Comparison of ENCODE assay signal across 16 mouse cellular contexts in the genomic region with DNA sequence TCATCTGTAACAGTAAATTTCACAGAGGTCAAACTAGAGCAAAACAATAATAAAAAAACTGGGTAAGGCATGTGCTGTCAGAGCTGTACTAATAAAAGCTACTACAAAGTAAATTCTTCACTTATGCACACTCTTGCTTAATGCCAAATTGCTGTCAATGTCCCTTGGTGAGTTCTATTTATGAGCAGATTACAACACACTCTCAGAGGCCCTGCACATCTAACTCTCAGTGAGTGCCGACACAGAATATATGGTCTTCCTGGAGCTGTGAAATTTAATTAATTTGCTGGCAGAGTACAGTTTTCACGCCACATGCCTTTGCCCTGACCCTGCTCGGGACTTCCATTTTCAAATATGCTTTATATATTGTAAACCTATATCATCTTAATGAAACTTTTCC.
A peak's percentile ranks its signal among the peaks of the same experiment; 100 is the strongest.
DNase-seq lines count a peak whose midpoint lies in the region; ATAC-seq and TF ChIP-seq lines count a peak whose summit lies in the region.
"Had no signal": no experiment of that assay in that cellular context is flagged by ENCODE, and none has a peak within 500 bp of the region (broad histone marks: within the 10 kb centered on the region; RNA-seq: fewer than 3 reads in every experiment).

No protein-coding gene starts in this region.

- H3K4me3 ChIP-seq in lung, postnatal 0 days (ENCODE audit: low read depth, low read length), result no peak overlapping the region
- H3K4me3 ChIP-seq in heart, embryonic 14.5 days (ENCODE audit: control insufficient read depth in 1 of 2, insufficient read depth in 1 of 2, low read depth in 1 of 2, low read length in 2 of 2), result no peak overlapping the region
- no peak overlapping the region for H3K4me3 ChIP-seq in neural tube, embryonic 15.5 days (replicated peaks)
- no peak overlapping the region for H3K4me3 ChIP-seq in forebrain, embryonic 11.5 days (ENCODE audit: low read depth, low read length)
- H3K4me3 ChIP-seq: embryonic facial prominence, embryonic 13.5 days; forebrain, embryonic 12.5 days; gastrocnemius, adult 2 months; kidney, embryonic 15.5 days; layer of hippocampus, adult 2 months; liver, embryonic 13.5 days had no signal

- H3K9me3 ChIP-seq in lung, postnatal 0 days (ENCODE audit: low read length), result no peaks in the 10 kb centered on the region
- no peaks in the 10 kb centered on the region for H3K9me3 ChIP-seq in heart, embryonic 14.5 days (ENCODE audit: control insufficient read depth, low read length)
- no peaks in the 10 kb centered on the region for H3K9me3 ChIP-seq in neural tube, embryonic 15.5 days (replicated peaks)
- no peaks in the 10 kb centered on the region for H3K9me3 ChIP-seq in forebrain, embryonic 11.5 days (ENCODE audit: control insufficient read depth, low read length)
- H3K9me3 ChIP-seq: embryonic facial prominence, embryonic 13.5 days; forebrain, embryonic 12.5 days; kidney, embryonic 15.5 days; liver, embryonic 13.5 days had no signal

- no peak for TF ChIP-seq CTCF in lung, postnatal 0 days (IDR thresholded peaks at IDR 0.05)

- no peak overlapping the region for H3K9ac ChIP-seq in lung, postnatal 0 days (replicated peaks; ENCODE audit: low read depth)
- H3K9ac ChIP-seq in heart, embryonic 14.5 days (ENCODE audit: low read length), result peak overlapping the region; percentile 21; the same call in 1 of the 2 replicates
- H3K9ac ChIP-seq in neural tube, embryonic 15.5 days (replicated peaks), result no peak overlapping the region
- no peak overlapping the region for H3K9ac ChIP-seq in forebrain, embryonic 11.5 days (ENCODE audit: low read length)
- H3K9ac ChIP-seq: embryonic facial prominence, embryonic 13.5 days; forebrain, embryonic 12.5 days; kidney, embryonic 15.5 days; liver, embryonic 13.5 days had no signal

- no peak for TF ChIP-seq EP300 in lung, postnatal 0 days (IDR thresholded peaks at IDR 0.05)

- 54% methylated on average over 3 of the region's 3 CpGs for WGBS in lung, postnatal 0 days
- 28% methylated on average over 3 of the region's 3 CpGs for WGBS in heart, embryonic 14.5 days
- 34% methylated on average over 3 of the region's 3 CpGs for WGBS in neural tube, embryonic 15.5 days
- 79% methylated on average over 3 of the region's 3 CpGs for WGBS in forebrain, embryonic 11.5 days

- no peak overlapping the region for H3K4me2 ChIP-seq in lung, postnatal 0 days (replicated peaks; ENCODE audit: low read depth, low read length)
- H3K4me2 ChIP-seq in heart, embryonic 14.5 days (ENCODE audit: low read length), result peak overlapping the region; percentile 45; the same call in 1 of the 2 replicates
- H3K4me2 ChIP-seq in neural tube, embryonic 15.5 days, result no peak overlapping the region
- no peak overlapping the region for H3K4me2 ChIP-seq in forebrain, embryonic 11.5 days (ENCODE audit: low read depth, low read length, severe bottlenecking)
- H3K4me2 ChIP-seq: embryonic facial prominence, embryonic 13.5 days; forebrain, embryonic 12.5 days; kidney, embryonic 15.5 days; liver, embryonic 13.5 days had no signal

- intact Hi-C loops in heart, postnatal 25 days (cut with DNase I), result loop anchor here (5.0 kb wide), 1 partner anchor 223 kb away; no protein-coding TSS in a partner anchor

- ATAC-seq in lung, postnatal 0 days, result no peak
- peak; percentile 56; the same call in 1 of the 2 replicates for ATAC-seq in heart, embryonic 14.5 days (ENCODE audit: insufficient number of reproducible peaks, insufficient read depth, low FRiP score, low read depth)
- peak; percentile 74 for ATAC-seq in neural tube, embryonic 15.5 days (ENCODE audit: low FRiP score)
- no peak for ATAC-seq in forebrain, embryonic 11.5 days (replicated peaks; ENCODE audit: low FRiP score)
- ATAC-seq: CD4-positive, CD25-positive, alpha-beta regulatory T cell, adult 4 months had no signal

- DNase-seq in heart, adult 9 months (ENCODE audit: low spot score in 2 of 2), result peak; percentile 42 to 49
- no peak for DNase-seq in heart, postnatal 25 days (ENCODE audit: low spot score)
- peak; percentile 14 for DNase-seq in lung, postnatal 0 days (ENCODE audit: low spot score)
- no peak for DNase-seq in lung, postnatal 36 days
- no peak for DNase-seq in forebrain, embryonic 11.5 days (ENCODE audit: low spot score)
- DNase-seq: cerebellum, postnatal 25 days; gastrocnemius, adult 2 months; liver, embryonic 13.5 days had no signal

- no peaks in the 10 kb centered on the region for H3K36me3 ChIP-seq in lung, postnatal 0 days (ENCODE audit: insufficient read depth, low read length)
- H3K36me3 ChIP-seq in heart, embryonic 14.5 days (ENCODE audit: control insufficient read depth, insufficient read depth, low read length), result no peaks in the 10 kb centered on the region
- H3K36me3 ChIP-seq in neural tube, embryonic 15.5 days, result no peaks in the 10 kb centered on the region
- H3K36me3 ChIP-seq in forebrain, embryonic 11.5 days (ENCODE audit: control insufficient read depth, insufficient read depth, low read length), result no peaks in the 10 kb centered on the region
- H3K36me3 ChIP-seq: embryonic facial prominence, embryonic 13.5 days; forebrain, embryonic 12.5 days; kidney, embryonic 15.5 days; liver, embryonic 13.5 days had no signal

- H3K4me1 ChIP-seq in lung, postnatal 0 days (ENCODE audit: insufficient read depth, low read depth, low read length), result no peaks in the 10 kb centered on the region
- H3K4me1 ChIP-seq in heart, embryonic 14.5 days (ENCODE audit: control insufficient read depth in 2 of 2, insufficient read depth in 2 of 2, low read length in 2 of 2), result 0 out of 4 replicates have a peak, but pooled peaks cover 0 to 3% of the 10 kb centered on the region in 2 experiments
- peaks cover 3% of the 10 kb centered on the region for H3K4me1 ChIP-seq in neural tube, embryonic 15.5 days
- no peaks in the 10 kb centered on the region for H3K4me1 ChIP-seq in forebrain, embryonic 11.5 days (replicated peaks; ENCODE audit: control insufficient read depth, insufficient read depth, low read length)
- H3K4me1 ChIP-seq: embryonic facial prominence, embryonic 13.5 days; forebrain, embryonic 12.5 days; kidney, embryonic 15.5 days; liver, embryonic 13.5 days had no signal

- H3K27me3 ChIP-seq in lung, postnatal 0 days (replicated peaks; ENCODE audit: insufficient read depth, low read length), result no peaks in the 10 kb centered on the region
- H3K27me3 ChIP-seq in heart, embryonic 14.5 days (ENCODE audit: control insufficient read depth, insufficient read depth, low read length), result no peaks in the 10 kb centered on the region
- no peaks in the 10 kb centered on the region for H3K27me3 ChIP-seq in neural tube, embryonic 15.5 days (replicated peaks)
- no peaks in the 10 kb centered on the region for H3K27me3 ChIP-seq in forebrain, embryonic 11.5 days (ENCODE audit: control insufficient read depth, insufficient read depth, low read length)
- H3K27me3 ChIP-seq: embryonic facial prominence, embryonic 13.5 days; forebrain, embryonic 12.5 days; kidney, embryonic 15.5 days; liver, embryonic 13.5 days had no signal

- no peak overlapping the region for H3K27ac ChIP-seq in lung, postnatal 0 days (ENCODE audit: low read length)
- H3K27ac ChIP-seq in heart, embryonic 14.5 days (replicated peaks in 1 of 2; ENCODE audit: control insufficient read depth in 1 of 2, insufficient read depth in 1 of 2, low read depth in 2 of 2, low read length in 2 of 2), result peak overlapping the region in 1 of 2 experiments; percentile 59; a peak in 1 of 4 replicates
- H3K27ac ChIP-seq in neural tube, embryonic 15.5 days (replicated peaks), result no peak overlapping the region
- H3K27ac ChIP-seq in forebrain, embryonic 11.5 days (ENCODE audit: low read depth, low read length), result no peak overlapping the region
- H3K27ac ChIP-seq: embryonic facial prominence, embryonic 13.5 days; forebrain, embryonic 12.5 days; gastrocnemius, adult 2 months; kidney, embryonic 15.5 days; layer of hippocampus, adult 2 months; liver, embryonic 13.5 days; macrophage had no signal

Comparison
In these comparisons a context has a peak if more than half of its experiments do, and no peak if none do; other contexts are left out.
1. DNase-seq: peak in heart, adult 9 months (2 of 2) and lung, postnatal 0 days (single experiment); none in heart, postnatal 25 days (single experiment), lung, postnatal 36 days (single experiment) and forebrain, embryonic 11.5 days (single experiment).
2. ATAC-seq: peak in heart, embryonic 14.5 days (single experiment) and neural tube, embryonic 15.5 days (single experiment); none in lung, postnatal 0 days (single experiment) and forebrain, embryonic 11.5 days (single experiment).